Mouse (Mus musculus) C2C12 (cell line): ENCODE data around the gene Mbtps2. TPM values are rescaled to one million over a fixed set of nuclear protein-coding genes. Genes with fewer than 3 reads are reported as not detected.

Experiments
- H3K27me3 ChIP-seq: one replicate; pipeline ENCODE4 v1.6.1; 2011; ENCODE audit not compliant: control insufficient read depth, insufficient read depth, insufficient read length
- H3K36me3 ChIP-seq: one replicate; pipeline ENCODE4 v1.6.1; 2011; ENCODE audit not compliant: control insufficient read depth, insufficient read depth
- H3K4me3 ChIP-seq: one replicate; pipeline ENCODE4 v1.5.1; 2011; ENCODE audit warnings: mild to moderate bottlenecking, control low read depth; ENCODE audit not compliant: poor library complexity, insufficient read depth, severe bottlenecking
- H3K79me2 ChIP-seq: one replicate; pipeline ENCODE4 v1.6.1; 2011; ENCODE audit not compliant: control insufficient read depth, insufficient read depth
- H3K79me3 ChIP-seq: one replicate; pipeline ENCODE4 v1.6.1; 2011; ENCODE audit warnings: low read depth, control low read depth
- H3ac ChIP-seq: one replicate; pipeline ENCODE3; 2011; ENCODE audit warnings: low read depth; ENCODE audit not compliant: control insufficient read depth, insufficient read length
- CEBPB ChIP-seq: IDR thresholded peaks from one replicate; pipeline ENCODE4 v1.6.1; 2011; ENCODE audit warnings: low read depth, mild to moderate bottlenecking, control low read depth, moderate library complexity
- FOSL1 ChIP-seq: IDR thresholded peaks from one replicate; pipeline ENCODE4 v1.8.0; 2011; ENCODE audit warnings: mild to moderate bottlenecking, low read length; ENCODE audit not compliant: poor library complexity, insufficient read depth, severe bottlenecking
- MYOG ChIP-seq: IDR thresholded peaks from one replicate; pipeline ENCODE4 v1.6.1; 2011; ENCODE audit not compliant: control insufficient read depth, insufficient read length; ENCODE audit errors: extremely low read depth
- USF1 ChIP-seq: IDR thresholded peaks from one replicate; pipeline ENCODE4 v1.6.1; 2011; ENCODE audit warnings: low read depth, mild to moderate bottlenecking, control low read depth, moderate library complexity
- polyA plus RNA-seq: library from polyadenylated mRNA; unstranded; fragments of >200 nt; fragmentation: generic; extraction: Trizol; gene quantifications from one replicate; pipeline ENCODE4 v1.2.1, GENCODE M21; 2012; ENCODE audit warnings: missing spikeins

The Mbtps2 gene
- polyA plus RNA-seq, 1 experiment: 7.2 TPM

DNA sequence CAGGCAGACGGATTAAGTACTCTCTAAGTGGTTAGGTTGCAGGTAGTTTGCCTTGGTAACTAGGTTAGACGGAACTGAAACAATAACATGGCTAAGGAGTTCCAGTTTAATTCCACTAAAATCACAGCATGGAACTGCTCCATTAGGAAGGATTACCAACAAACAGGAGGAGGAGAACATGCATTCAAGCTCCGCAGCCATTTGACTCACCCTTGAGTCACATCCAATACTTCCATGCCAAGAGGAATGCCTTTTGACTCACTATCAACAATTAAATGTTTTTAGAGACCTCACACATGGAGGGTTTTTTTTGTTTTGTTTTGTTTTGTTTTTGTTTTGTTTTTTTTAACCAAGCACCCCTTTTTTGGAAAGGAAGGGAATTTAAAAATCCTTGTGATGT, 109.7 kb downstream of the Mbtps2 start:
- H3K79me2 ChIP-seq: peaks cover 76% of the 10 kb centered on the region
- no peak for TF ChIP-seq USF1
- peak; percentile 40 for TF ChIP-seq FOSL1
- peaks cover 69% of the 10 kb centered on the region for H3K79me3 ChIP-seq
- no peak overlapping the region for H3K4me3 ChIP-seq
- H3K36me3 ChIP-seq: no peaks in the 10 kb centered on the region
- H3K27me3 ChIP-seq: no peaks in the 10 kb centered on the region
- no peak overlapping the region for H3ac ChIP-seq

DNA sequence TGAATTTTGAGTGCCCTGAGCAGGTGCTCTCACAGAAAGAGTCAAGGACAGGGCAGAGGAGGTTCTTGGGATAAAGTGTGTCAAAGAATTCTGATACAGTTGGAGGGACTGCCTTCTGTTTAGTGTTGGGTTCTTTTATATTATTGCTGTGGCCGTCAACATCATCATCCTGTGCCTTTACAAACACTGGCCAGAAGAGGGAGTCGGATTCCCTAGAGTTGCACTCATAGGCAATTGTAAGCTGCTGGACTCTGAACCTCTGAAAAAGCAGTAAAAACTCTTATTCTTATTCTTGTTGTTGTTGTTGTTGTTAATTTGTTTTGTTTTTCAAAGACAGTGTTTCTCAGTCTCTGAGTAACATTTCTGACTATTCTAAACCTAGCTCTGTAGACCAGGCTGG, 111.8 kb downstream of the Mbtps2 start:
- peaks cover 89% of the 10 kb centered on the region for H3K79me3 ChIP-seq
- no peaks in the 10 kb centered on the region for H3K27me3 ChIP-seq
- TF ChIP-seq CEBPB (no peak), MYOG (no peak), USF1 (no peak), FOSL1 (no peak)
- no peak overlapping the region for H3K4me3 ChIP-seq
- H3K36me3 ChIP-seq: no peaks in the 10 kb centered on the region
- H3K79me2 ChIP-seq: peaks cover 97% of the 10 kb centered on the region
- no peak overlapping the region for H3ac ChIP-seq

Other genes with a start within 250 kb of the Mbtps2 start
- 0.63 TPM for gene Phex, start 183.4 kb downstream of the Mbtps2 start, polyA plus RNA-seq
- gene Sms, start 106.4 kb downstream of the Mbtps2 start, polyA plus RNA-seq: 39.1 TPM
- 0.77 TPM for gene Yy2, start 29.7 kb downstream of the Mbtps2 start, polyA plus RNA-seq
- 0.09 TPM for gene Smpx, start 100.2 kb upstream of the Mbtps2 start, polyA plus RNA-seq
- not detected for gene Klhl34, start 219.7 kb upstream of the Mbtps2 start, polyA plus RNA-seq